Comparison of ENCODE assay signal across 9 mouse cellular contexts in genomic region chr10:95817419-95818161, GRCm38 (mm10). TPM values are rescaled to one million over a fixed set of nuclear protein-coding genes. Genes with fewer than 3 reads are reported as not detected.
DNase-seq lines count a peak whose midpoint lies in the region; ATAC-seq and TF ChIP-seq lines count a peak whose summit lies in the region.
"Had no signal": no experiment of that assay in that cellular context is flagged by ENCODE, and none has a peak within 500 bp of the region (broad histone marks: within the 10 kb centered on the region; RNA-seq: fewer than 3 reads in every experiment).

No protein-coding gene starts in this region.

- no peaks in the 10 kb centered on the region for H3K36me3 ChIP-seq in lung, postnatal 0 days (ENCODE audit: insufficient read depth, low read length)
- H3K36me3 ChIP-seq in forebrain, embryonic 12.5 days (replicated peaks): no peaks in the 10 kb centered on the region
- H3K36me3 ChIP-seq in liver, embryonic 16.5 days (ENCODE audit: control insufficient read depth, insufficient read depth): no peaks in the 10 kb centered on the region
- H3K36me3 ChIP-seq in small intestine, adult 2 months (ENCODE audit: control insufficient read depth, insufficient read depth, low read length): no peaks in the 10 kb centered on the region
- H3K36me3 ChIP-seq: heart, embryonic 13.5 days had no signal

- no peak for TF ChIP-seq CTCF in lung, postnatal 0 days (IDR thresholded peaks at IDR 0.05)
- no peak for TF ChIP-seq CTCF in small intestine, adult 2 months (IDR thresholded peaks at IDR 0.05; ENCODE audit: extremely low read depth, insufficient read length, insufficient replicate concordance, low read depth, low read length)

- no peak for ATAC-seq in lung, postnatal 0 days
- peak; percentile 51; the same call in 1 of the 2 replicates for ATAC-seq in forebrain, embryonic 12.5 days (ENCODE audit: low FRiP score)
- ATAC-seq in liver, embryonic 16.5 days (ENCODE audit: low read depth): peak; percentile 85
- no peak for ATAC-seq in activated CD4-positive, CD25-positive, alpha-beta regulatory T cell, adult 4 months

- TF ChIP-seq POLR2A in small intestine, adult 2 months (IDR thresholded peaks at IDR 0.05; ENCODE audit: low read depth, low read length): no peak

- H3K9ac ChIP-seq in lung, postnatal 0 days (replicated peaks; ENCODE audit: low read depth): no peak overlapping the region
- H3K9ac ChIP-seq in forebrain, embryonic 12.5 days: no peak overlapping the region
- H3K9ac ChIP-seq in liver, embryonic 16.5 days (ENCODE audit: low read depth, low read length): no peak overlapping the region
- H3K9ac ChIP-seq: heart, embryonic 13.5 days had no signal

- no peak overlapping the region for H3K4me3 ChIP-seq in lung, postnatal 0 days (ENCODE audit: low read depth, low read length)
- no peak overlapping the region for H3K4me3 ChIP-seq in forebrain, embryonic 12.5 days (replicated peaks)
- no peak overlapping the region for H3K4me3 ChIP-seq in liver, embryonic 16.5 days (ENCODE audit: low read depth, low read length)
- H3K4me3 ChIP-seq in small intestine, adult 2 months (ENCODE audit: low read depth, low read length): no peak overlapping the region
- H3K4me3 ChIP-seq: heart, embryonic 13.5 days had no signal

- H3K4me1 ChIP-seq in lung, postnatal 0 days (ENCODE audit: insufficient read depth, low read depth, low read length): no peaks in the 10 kb centered on the region
- H3K4me1 ChIP-seq in forebrain, embryonic 12.5 days: peaks cover 9% of the 10 kb centered on the region
- no peaks in the 10 kb centered on the region; the same call in 1 of the 2 replicates for H3K4me1 ChIP-seq in liver, embryonic 16.5 days (ENCODE audit: control insufficient read depth, low read depth, low read length)
- no peaks in the 10 kb centered on the region for H3K4me1 ChIP-seq in small intestine, adult 2 months (ENCODE audit: control insufficient read depth, insufficient read depth, insufficient read length, low read length)

- H3K27me3 ChIP-seq in lung, postnatal 0 days (replicated peaks; ENCODE audit: insufficient read depth, low read length): no peaks in the 10 kb centered on the region
- H3K27me3 ChIP-seq in forebrain, embryonic 12.5 days: no peaks in the 10 kb centered on the region
- H3K27me3 ChIP-seq in liver, embryonic 16.5 days (ENCODE audit: control insufficient read depth, insufficient read depth, low read depth, low read length): no peaks in the 10 kb centered on the region
- H3K27me3 ChIP-seq in small intestine, adult 2 months (ENCODE audit: control insufficient read depth, insufficient read depth, low read length): no peaks in the 10 kb centered on the region
- H3K27me3 ChIP-seq: heart, embryonic 13.5 days had no signal

- WGBS in lung, postnatal 0 days: 18% methylated on average over 9 of the region's 9 CpGs
- WGBS in forebrain, embryonic 12.5 days: 29% methylated on average over 9 of the region's 9 CpGs
- 8% methylated on average over 9 of the region's 9 CpGs for WGBS in liver, embryonic 16.5 days (ENCODE audit: insufficient replicate concordance)
- 47% methylated on average over 9 of the region's 9 CpGs for WGBS in small intestine, adult 2 months

- DNase-seq in lung, postnatal 0 days (ENCODE audit: low spot score): peak; percentile 42
- DNase-seq in lung, postnatal 10 days: no peak
- no peak for DNase-seq in thymus, postnatal 10 days (ENCODE audit: low spot score in 2 of 2)
- no peak for DNase-seq in c-Kit-positive CD71-positive TER-119-positive erythroid progenitor cells, embryonic 14.5 days (ENCODE audit: low spot score)

- no peak overlapping the region for H3K27ac ChIP-seq in lung, postnatal 0 days (ENCODE audit: low read length)
- no peak overlapping the region for H3K27ac ChIP-seq in forebrain, embryonic 12.5 days
- H3K27ac ChIP-seq in liver, embryonic 16.5 days (ENCODE audit: low read length): peak overlapping the region; percentile 70
- 0 out of 2 replicates have a peak overlapping the region, but pooled peaks have one; percentile 12 for H3K27ac ChIP-seq in small intestine, adult 2 months (ENCODE audit: insufficient read depth, low read depth, low read length)
- H3K27ac ChIP-seq: heart, embryonic 13.5 days had no signal

- TF ChIP-seq EP300 in lung, postnatal 0 days (IDR thresholded peaks at IDR 0.05): no peak

- H3K9me3 ChIP-seq in lung, postnatal 0 days (ENCODE audit: low read length): no peaks in the 10 kb centered on the region
- H3K9me3 ChIP-seq in forebrain, embryonic 12.5 days: no peaks in the 10 kb centered on the region
- H3K9me3 ChIP-seq in liver, embryonic 16.5 days (replicated peaks; ENCODE audit: control insufficient read depth, low read length): no peaks in the 10 kb centered on the region
- H3K9me3 ChIP-seq: heart, embryonic 13.5 days had no signal

- no peak overlapping the region for H3K4me2 ChIP-seq in lung, postnatal 0 days (replicated peaks; ENCODE audit: low read depth, low read length)
- no peak overlapping the region for H3K4me2 ChIP-seq in forebrain, embryonic 12.5 days
- H3K4me2 ChIP-seq in liver, embryonic 16.5 days (ENCODE audit: low read depth, low read length): peak overlapping the region; percentile 30; the same call in 1 of the 2 replicates
- H3K4me2 ChIP-seq: heart, embryonic 13.5 days had no signal

RNA-seq across cellular contexts. Expression of gene Gm33543, which starts 25.1 kb away (rescaled TPM):
- polyA plus RNA-seq in lung, postnatal 0 days (2015; fragmentation: Nextera tagmentation; extraction: Ambion mirVana): not detected in 2 replicates
- polyA plus RNA-seq in forebrain, embryonic 12.5 days (2016; fragmentation: Nextera tagmentation; extraction: Ambion mirVana): not detected in 2 replicates
- 0.28 and 0.35 TPM in 2 replicates for polyA plus RNA-seq in liver, embryonic 16.5 days (2015; fragmentation: Nextera tagmentation; extraction: Ambion mirVana)
- polyA plus RNA-seq in small intestine, adult 2 months (2012; rRNA removed): not detected in 2 replicates
- polyA plus RNA-seq in activated CD4-positive, CD25-positive, alpha-beta regulatory T cell, adult 4 months (2017; shearing (Covaris generic)): not detected
- polyA plus RNA-seq: heart, embryonic 13.5 days had no signal

Comparison
In these comparisons a context has a peak if more than half of its experiments do, and no peak if none do; other contexts are left out.
1. ATAC-seq: peak in forebrain, embryonic 12.5 days (single experiment) and liver, embryonic 16.5 days (single experiment); none in lung, postnatal 0 days (single experiment) and activated CD4-positive, CD25-positive, alpha-beta regulatory T cell, adult 4 months (single experiment).
2. H3K27ac ChIP-seq: peak in liver, embryonic 16.5 days (single experiment) and small intestine, adult 2 months (single experiment); none in lung, postnatal 0 days (single experiment) and forebrain, embryonic 12.5 days (single experiment).